Mouse (Mus musculus) urinary bladder, adult 18-20 months (tissue): Measurements from ENCODE around the gene Birc3.
A peak's percentile ranks its signal among the peaks of the same experiment; 100 is the strongest.
"Not testable (repeated sequence)": the region's sequence is repeated elsewhere in the genome, so short reads cannot be mapped to it uniquely, and the experiment has no call there.

Experiments
- DNase-seq, 2 experiments: peaks; one replicate each; pipeline ENCODE4 v3.0.0; 2022; ENCODE audit warnings: low spot score in 2 of 2, mixed read lengths in 2 of 2

Birc3 gene

DNA sequence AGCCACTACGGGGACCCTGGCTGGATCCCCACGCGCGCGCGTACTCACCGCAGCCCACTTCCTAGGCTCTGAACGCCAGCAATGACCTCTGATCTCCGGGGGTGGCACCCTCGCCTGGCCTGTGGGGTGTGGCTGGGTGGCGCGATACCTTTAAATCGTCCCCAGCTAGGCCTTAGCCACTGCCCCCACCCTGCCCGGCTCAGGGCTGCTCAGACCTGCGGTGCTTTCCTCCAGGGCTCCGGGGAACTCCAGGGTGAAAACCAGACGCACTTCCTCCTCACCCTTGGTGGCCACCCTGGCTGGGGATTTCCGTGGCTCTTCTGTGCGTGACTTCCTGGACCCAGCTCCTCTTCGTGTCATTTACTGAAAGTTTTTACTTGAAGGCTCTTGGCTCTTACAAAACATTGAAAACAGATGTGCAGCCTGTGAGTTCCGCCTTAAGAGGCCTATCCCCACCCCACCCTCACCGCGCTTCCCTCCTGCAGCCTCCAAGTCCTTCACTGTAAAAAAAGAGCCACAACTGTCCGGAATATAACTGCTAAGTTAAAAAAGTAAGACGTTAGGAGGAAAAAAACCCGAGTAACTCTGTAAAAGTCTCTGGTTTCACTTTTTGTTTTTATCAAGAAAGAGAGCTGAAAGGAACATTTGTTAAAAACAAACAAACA, at the start of gene Birc3:
TSS of gene Birc3 (minus strand) at position 412 of the 665 bp plus-strand sequence.
- peak; percentile 67 to 69 for DNase-seq

- DNase-seq = no peak
Measured at GRCm38 (mm10) chr9:7914925-7915324, 41.9 kb upstream of the Birc3 start.

DNA sequence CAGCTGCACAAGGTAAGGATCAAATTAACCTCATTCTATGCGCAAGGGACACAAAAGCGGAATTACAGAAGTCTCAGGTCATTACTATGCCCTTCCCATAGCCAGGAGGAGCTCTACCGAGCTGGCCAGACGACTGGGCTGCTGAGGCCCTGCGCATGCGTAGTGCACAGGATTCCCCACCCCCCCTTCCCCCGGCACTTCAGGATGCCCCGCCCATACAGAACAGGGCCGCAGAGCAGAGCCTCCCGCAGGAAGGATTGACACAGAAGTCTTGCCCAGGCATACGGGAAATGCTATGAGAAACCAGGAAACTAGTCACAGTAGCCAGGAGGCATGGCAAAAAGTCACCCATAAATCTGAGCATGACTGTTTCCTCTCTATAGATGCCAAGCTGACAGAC, 41.5 kb upstream of the Birc3 start:
- DNase-seq = peak in 1 of 2 experiments; percentile 29

DNA sequence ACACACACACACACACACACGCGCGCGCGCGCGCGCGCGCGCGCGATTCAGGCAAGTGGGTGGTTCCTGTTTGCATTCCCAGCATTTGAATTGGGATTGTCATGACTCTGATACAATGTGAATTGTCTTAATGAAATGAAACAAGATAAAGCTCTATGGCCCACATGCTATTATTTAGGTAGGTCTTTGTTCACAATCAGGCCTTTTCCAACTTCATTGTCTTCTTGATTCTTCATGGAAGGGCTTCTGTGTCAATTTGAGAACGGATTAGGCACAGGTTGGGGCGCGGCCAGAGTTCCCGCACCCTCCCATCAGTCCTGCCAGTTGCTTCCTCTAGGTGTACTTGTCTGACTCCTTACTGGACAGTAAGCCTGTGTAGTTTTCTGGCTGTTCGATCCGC, 41.0 kb upstream of the Birc3 start:
- no peak for DNase-seq

DNA sequence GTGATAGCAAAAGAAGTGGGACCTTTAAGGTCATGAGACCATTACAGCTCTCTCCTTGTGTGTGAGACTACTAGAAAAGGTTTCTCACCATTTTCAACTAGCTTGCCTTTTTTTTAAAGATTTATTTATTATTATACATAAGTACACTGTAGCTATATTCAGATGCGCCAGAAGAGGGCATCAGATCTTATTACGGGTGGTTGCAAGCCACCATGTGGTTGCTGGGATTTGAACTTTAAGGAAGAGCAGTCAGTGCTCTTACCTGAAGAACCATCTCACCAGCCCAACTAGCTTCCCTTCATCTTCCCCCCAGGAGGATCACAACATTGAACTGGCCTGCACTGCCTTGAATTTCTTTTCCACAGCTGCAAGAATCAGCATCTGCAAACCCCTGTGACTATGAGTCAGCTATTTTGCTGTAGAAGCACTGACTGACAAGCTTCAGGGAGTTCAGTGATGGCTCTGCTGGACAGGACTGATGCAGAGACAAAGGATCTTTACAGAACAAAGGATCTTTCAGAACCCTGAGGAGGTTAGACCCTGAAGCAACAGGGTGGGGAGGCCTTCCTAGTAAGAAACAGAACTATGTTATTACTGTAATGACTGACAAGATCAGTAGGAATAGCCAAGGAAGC, 34.5 kb upstream of the Birc3 start:
- no peak for DNase-seq

- no peak for DNase-seq
Measured at GRCm38 (mm10) chr9:7906564-7906963, 33.6 kb upstream of the Birc3 start.

DNA sequence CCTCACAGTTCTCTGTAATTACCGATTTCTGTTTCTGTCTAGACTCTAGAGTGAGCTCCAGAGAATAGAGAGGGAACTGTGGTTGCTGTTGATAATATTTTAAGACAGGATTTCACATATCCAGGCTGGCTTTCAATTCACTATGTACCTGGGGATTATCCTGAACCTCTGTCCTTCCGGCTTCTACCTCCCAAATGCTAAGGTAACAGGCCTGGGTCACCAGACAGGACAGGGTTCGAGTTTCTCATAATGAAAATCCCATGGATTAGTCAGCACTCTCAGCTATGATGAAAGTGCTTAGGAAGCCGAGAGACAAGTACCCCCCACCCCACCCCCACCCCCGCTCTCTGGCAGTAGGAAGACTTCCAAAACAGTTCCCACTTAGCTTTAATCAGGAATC, 30.8 kb upstream of the Birc3 start:
- no peak for DNase-seq

DNA sequence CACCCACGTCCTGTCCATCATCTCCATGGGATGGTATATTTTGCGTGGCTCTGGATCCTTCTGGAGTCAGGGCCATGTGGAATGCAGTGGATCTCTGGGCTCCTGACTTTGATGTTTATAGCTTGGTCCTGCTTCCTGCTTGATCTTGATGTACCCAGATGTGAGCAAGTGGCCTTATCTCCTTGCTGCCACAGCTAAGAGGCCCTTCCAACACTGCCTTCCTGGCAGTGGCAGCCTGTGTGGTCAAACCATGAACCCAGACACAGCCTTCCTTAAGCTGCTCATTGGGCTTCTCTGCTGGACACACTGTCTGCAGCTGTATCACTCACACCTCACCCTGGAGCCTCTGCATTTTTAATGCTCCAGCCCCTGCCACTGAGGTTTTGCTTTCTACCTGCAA, 30.3 kb upstream of the Birc3 start:
- DNase-seq = no peak

GRCm38 (mm10) chr9:7902311-7902710, 29.3 kb upstream of the Birc3 start:
- no peak for DNase-seq

DNA sequence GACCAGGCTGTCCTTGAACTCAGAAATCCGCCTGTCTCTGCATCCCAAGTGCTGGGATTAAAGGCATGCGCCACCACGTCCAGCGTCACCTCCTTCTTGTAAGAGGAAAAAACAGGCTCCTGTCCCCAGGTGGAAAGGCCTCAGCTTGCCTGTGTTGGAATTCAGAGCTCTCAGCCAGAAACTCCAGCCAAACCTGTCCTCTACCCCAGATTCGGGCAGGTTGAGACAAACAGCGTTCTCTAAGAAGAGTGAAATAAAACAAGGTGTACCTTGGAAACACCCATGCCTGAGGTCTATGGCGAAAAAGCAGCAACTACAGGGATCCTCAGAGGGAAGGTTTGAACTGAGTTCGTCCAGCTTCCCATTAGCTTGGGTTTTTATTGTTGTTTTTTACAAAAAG, 28.0 kb upstream of the Birc3 start:
- peak in 1 of 2 experiments; percentile 26 for DNase-seq

DNA sequence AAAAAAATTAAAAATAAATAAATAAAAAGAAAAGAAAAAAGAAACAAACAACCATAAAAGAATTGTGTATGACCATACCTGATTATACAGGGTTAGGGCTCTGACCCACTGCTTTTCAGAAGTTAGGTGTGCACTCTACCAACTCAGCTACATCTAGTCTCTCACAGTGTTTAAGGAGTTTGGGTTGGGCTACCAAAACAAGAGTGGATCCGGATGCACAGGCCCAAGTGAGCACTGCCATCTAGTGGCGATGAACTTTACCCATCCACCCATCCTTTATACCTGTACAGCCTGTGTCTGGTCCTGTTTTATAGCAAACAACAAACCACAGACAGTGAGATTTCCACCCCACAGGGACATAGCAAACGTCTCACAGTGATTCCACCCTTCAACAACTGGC, 24.5 kb upstream of the Birc3 start:
- peak; percentile 43 to 48 for DNase-seq

DNA sequence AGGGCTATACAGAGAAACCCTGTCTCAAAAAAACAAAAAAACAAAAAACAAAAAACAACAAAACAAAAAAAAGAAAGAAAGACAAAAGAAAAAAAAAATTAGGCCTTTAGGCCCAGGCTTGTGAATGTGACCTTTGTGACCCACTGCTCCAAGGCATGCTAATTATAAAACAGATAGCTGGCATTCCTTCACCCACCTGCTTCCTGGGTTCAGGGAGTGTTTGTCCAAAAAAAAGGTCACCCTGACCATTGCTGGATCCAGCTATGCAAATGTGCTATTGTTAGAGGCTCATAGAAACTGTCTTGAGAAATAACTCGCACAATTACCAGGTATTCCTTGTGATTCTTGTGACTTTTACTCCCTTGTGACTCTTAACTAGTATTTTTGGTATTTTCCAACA, 18.8 kb upstream of the Birc3 start:
- DNase-seq = not testable (repeated sequence)

DNA sequence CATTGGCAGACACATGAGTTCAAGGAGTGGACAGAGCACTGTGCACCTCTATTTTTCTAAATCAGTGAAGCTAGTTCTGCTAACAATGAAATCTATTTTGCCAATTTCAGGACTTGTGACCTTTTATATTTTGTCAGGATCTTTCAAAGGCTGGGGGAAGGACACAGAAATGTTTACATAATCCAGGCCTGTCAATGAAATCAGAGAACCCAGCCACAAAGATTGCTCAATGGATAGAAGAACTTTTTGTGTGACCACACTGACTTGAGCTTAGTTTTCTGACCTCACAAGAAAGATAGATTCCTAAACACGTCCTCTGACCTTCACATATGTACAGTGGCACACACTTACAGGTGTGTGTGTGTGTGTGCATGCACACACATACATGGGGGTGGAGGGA, 18.2 kb upstream of the Birc3 start:
- no peak for DNase-seq

- DNase-seq = no peak
Measured at GRCm38 (mm10) chr9:7884346-7884745, 11.4 kb upstream of the Birc3 start.

DNA sequence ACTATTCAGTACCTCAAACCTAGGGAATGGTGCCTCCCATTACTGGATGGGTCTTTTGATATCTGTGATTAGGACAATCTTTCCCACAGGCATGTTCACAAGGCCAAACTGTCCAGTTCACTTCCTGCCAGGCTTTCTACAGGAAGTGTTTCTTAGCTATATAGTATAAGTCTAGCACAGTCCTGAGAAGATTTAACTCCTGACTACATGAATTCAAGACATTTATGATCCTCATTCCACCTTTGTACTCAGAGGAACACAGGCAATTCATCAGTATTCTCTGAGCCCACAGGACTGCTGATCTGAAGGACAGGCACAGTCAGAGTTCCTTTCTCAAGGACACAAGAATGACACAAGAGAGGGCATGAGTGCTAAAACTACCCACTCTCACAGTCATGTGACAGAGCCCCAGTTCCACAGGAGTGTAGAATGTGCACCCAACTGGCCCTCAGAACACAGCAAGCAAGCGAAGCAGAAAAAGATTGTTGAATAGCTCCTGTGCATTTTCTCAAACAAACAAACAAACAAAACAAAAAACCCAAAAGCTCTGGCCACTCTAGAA, 9.4 kb upstream of the Birc3 start:
- DNase-seq = no peak

DNA sequence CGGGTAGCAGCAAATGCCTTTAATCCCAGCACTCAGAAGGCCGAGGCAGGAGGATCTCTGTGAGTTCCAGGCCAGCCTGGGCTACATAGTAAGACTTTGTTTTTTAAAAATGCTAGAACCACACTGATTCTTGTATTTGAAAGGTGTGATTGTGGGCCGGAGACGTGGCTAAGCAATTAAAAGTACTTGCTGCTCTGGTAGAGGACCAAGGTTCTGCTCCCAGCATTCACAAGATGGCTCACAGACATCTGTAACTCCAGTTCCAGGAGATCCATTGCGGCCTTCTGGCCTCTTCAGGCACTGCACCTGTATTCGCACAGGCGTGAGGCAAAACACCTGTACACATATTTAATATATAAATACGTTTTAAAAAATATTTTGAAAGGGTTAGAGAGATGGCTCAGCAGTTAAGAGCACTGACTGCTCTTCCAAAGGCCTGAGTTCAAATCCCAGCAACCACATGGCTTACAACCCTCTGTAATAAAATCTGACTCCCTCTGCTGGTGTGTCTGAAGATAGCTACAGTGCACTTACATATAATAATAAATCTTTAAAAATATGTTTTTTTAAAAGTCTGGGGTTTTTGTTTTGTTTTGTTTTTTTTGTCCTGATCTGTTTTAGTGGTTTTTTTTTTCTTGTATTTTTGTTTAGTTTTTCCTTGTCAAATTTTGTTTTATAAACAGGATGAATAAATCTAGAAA, 675 bp upstream of the Birc3 start:
- DNase-seq = no peak

DNA sequence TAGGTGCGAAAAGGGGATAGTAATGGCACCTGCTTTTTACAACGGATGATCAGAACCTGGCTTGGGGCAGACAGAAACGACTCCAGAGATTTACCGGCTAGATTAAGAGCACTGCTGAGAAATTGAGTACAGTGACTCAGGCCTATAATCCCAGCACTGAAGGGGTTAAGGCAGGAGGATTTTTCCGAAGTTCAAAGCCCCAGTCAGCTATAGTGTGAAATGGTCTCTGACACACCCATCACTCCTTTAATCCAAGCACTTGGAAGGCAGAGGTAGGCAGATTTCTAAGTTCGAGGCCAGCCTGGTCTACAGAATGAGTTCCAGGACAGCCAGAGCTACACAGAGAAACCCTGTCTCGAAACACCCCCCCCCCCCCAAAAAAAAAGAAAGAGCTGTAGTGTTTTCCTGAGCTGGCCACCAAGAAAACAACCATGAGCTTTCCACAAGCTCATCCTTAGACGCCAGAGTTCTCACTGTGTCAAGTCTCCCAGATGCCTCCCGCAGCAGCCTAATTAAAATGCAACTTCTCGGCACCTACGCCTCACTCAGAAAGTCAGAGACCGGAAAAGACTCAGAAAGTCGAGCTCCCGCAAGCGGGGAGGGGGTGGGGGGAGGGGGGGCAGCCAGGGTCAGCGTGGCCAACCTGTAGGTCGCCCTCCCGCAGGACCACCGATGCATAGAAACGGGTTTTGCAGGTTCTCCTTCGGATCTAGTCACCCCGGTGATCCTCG, 777 bp downstream of the Birc3 start:
- DNase-seq = no peak

- no peak for DNase-seq
Measured at GRCm38 (mm10) chr9:7871316-7872043, 1.5 kb downstream of the Birc3 start.

DNA sequence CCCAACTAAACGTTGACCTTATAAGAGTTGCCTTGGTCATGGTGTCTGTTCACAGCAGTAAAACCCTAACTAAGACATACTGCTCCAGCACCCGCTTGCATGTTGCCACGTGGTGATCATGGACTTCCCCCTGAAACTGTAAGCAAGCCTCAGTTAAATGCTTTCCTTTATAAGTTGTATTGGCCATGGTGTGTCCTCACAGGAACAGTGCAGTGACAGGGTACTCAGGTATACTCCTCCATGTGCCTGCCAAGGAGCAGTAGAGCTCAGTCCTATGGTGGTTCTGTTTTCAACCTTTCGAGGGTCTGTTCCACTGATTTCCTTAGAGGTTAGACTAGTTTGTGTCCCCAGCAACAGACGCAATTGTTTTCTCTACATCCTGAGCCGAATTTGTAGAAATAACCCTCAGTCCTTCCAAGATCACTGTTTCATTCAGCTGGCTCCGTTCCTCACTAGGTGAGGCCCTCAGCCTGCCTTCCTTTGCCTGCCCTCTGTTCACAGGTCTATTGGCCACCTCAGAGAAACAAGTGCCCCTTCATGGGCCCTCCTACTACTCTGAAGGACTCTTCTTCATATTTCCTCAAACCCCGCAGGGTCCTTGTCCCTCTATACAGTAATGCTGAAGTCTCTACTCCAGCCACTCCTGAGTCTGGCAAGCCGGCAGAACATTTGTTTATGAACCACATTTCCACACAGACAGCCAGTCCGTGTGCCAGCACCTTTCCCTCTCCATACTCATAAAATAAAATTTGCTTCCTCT, 2.2 kb downstream of the Birc3 start:
- DNase-seq = no peak

DNA sequence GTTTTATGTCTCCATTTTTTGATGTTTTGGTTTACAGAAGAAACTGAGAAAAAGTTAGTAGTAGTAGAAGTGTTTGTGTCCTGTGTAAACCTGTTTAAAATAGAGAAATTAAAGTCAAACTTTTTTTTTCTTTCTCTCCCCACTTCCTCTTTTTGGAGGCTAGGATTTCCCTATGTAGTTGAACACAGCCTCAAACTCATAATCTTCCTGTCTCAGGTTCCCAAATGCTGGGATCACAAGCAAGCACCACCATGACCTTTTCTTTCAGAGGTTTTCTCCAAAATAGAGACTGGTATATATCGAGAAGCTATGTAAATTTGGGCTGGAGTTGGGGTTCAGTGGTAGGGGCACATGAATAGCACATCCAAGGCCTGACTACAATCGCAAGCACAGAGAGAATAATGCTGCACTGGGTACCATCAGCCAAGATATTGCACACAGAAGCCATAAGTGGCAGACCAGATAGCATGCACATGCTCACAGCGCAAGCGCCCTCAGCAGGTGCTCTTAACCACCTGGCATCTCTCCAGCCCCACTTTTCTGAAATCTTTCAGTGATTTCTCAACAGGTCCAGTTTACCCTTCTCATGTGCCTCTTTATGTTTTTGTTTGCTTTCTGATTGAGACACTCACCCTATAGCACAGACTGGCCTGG, 4.0 kb downstream of the Birc3 start:
- DNase-seq = no peak
